Mouse (Mus musculus) CD8-positive naive resting alpha-beta T cell, adult 2 months (primary cell): Measurements from ENCODE around the gene Krtap9-3.
A peak's percentile ranks its signal among the peaks of the same experiment; 100 is the strongest.
"Not testable (repeated sequence)": the region's sequence is repeated elsewhere in the genome, so short reads cannot be mapped to it uniquely, and the experiment has no call there.

Experiments used
- DNase-seq, 2 experiments: peaks; one replicate each; pipeline ENCODE4 v3.0.0; 2022; ENCODE audit warnings: low read depth in 2 of 2, low spot score in 2 of 2

Gene Krtap9-3

DNA sequence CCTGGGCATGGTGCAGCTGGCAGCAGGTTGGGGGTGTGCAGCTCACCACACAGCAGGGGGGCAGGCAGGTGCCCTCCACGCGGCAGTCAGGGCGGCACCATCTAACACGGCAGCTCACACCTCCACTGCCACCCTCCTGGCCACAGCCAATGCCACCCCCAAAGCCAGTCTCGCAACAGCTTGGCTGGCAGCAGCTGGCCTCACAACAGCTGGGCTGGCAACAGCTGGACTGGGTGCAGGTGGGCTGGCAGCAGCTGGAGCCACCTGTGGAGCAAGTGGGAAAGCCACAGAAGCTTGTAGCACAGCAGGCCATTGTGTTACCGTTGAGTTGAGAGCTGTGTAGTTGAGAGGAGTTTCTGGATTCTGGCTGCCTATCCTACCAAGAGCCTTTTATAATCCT is at the start of gene Krtap9-3:
TSS of gene Krtap9-3 (minus strand) at position 364 of the 400 bp plus-strand sequence.
- not testable (repeated sequence) for DNase-seq

- no peak for DNase-seq
Measured at GRCm38 (mm10) chr11:99646444-99646843, 48.5 kb upstream of the Krtap9-3 start.

GRCm38 (mm10) chr11:99644351-99644750 is 46.4 kb upstream of the Krtap9-3 start:
- no peak for DNase-seq

DNA sequence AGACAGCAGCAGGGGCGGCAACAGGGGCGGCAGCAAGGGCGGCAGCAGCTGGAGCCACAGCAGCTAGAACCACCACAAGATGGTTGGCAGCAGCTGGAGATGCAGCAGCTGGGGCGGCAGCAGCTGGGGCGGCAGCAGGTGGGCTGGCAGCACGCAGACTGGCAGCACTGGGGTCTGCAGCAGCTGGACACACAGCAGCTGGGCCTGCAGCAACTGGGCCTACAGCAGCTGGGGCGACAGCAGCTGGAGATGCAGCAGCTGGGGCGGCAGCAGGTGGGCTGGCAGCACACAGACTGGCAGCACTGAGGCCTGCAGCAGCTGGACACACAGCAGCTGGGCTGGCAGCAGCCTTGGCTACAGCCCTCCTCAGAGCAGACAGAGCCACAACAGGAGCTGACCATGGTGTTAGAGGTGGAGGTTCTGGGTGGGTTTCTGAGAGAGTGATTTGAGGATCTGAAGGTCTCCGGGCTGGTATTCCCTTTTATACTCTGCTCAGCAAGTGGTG is 45.8 kb upstream of the Krtap9-3 start, which contains the start of gene Krtap4-7:
TSS of gene Krtap4-7 (minus strand) at position 455 of the 505 bp plus-strand sequence.
- DNase-seq = not testable (repeated sequence)

GRCm38 (mm10) chr11:99640926-99641325 is 43.0 kb upstream of the Krtap9-3 start:
- no peak for DNase-seq

DNA sequence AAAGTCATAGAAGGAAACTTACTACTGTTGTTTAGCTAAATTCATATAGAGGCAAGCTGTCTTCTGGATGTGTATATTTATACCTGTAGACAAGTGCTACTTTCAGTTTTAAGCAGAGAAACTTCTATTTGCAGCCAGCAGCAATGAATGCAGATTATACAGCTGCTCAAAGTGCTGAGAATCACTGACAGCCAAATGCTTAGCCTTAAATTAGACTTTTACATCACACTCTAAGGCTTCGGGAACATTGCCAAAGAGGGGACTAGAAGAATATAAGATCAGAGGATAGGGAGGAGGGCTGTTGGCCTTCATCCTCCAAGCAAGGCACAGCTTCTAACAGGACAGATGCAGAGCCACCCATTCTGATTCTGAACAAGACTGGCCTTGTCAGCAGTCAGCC is 39.2 kb upstream of the Krtap9-3 start:
- DNase-seq = no peak

- DNase-seq = no peak
Measured at GRCm38 (mm10) chr11:99634653-99635134, 36.8 kb upstream of the Krtap9-3 start, which contains the start of gene Krtap4-2. Gene Krtap4-2, minus strand, starts transcription at chr11:99635084.

DNA sequence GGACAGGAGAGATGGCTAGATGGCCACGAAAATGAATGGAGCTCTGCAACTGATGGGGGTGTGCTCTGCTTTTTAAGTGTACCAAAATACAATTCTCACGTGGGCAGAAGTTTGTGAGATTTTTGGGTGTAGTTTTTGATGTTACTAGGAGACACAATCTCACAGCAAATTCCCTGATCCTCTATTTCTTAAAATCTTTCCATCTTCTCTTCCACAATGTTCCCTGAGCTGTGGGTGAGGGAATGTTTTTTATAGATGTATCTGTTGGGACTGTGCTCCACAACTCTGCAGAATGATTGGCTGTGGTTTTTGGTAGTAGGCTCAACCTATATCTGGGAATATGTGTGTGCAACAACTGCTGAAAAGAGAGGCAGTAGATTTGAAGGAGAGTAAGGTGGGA is 35.4 kb upstream of the Krtap9-3 start:
- DNase-seq = no peak

DNA sequence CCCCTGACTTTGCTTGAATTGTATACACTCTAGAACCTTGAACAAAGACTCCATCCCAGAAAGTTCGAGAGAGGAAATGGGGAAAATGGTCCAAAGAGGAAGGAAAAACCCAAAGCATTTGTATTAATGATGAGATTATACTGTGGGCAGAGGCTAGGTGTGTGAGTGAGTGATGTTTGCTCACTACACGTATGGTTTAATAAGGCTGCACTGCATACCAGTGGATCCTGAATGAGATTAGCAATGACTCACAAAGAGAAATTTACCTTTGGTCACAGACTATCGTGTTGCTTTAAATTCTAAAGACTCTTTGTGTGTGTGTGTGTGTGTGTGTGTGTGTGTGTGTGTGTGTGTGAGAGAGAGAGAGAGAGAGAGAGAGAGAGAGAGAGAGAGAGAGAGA is 33.0 kb upstream of the Krtap9-3 start:
- no peak for DNase-seq

DNA sequence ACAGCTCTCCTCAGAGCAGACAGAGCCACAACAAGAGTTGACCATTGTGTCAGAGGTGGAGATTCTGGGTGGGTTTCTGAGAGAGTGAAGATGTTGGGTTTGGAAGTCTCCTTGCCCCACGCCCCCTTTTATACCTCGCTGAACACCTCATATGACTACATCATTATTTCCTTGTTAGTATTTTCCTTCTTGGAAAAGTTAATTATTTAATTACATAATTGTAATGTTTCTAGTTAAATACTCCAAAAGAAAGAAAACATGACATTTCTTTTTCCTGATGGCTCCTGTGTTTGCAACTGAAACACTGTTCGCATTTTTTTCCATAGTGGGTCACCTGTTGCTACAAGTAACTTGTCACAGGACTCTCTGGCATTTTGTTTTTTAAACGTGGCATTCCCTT is 30.2 kb upstream of the Krtap9-3 start, which contains the start of gene Krtap4-1:
TSS of gene Krtap4-1 (minus strand) at position 101 of the 400 bp plus-strand sequence.
- no peak for DNase-seq

DNA sequence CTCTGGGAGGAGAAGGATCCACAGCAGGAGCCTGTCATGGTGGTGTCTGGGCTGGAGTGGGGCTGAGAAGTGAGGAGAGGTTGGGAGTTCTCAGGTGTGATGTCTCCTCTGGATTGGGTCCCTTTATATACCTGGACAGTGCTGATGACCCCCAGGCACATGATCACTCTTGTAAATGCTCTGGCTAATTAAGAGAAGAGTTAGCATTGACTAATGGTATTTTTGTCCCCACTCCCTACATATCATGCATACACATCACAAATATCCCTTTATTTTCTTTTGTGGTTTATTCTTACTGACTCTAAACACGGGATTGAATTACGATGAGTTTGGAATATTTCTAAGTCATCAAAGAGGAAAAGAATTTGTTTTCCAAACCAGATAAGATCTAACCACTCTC is 22.4 kb upstream of the Krtap9-3 start, which contains the start of gene Gm11562:
TSS of gene Gm11562 (minus strand) at position 101 of the 400 bp plus-strand sequence.
- no peak for DNase-seq

GRCm38 (mm10) chr11:99614796-99615363 is 17.0 kb upstream of the Krtap9-3 start, which contains the start of gene Krtap2-4:
Gene Krtap2-4, minus strand, starts transcription at chr11:99614846.
- no peak for DNase-seq

GRCm38 (mm10) chr11:99610089-99610488 is 12.2 kb upstream of the Krtap9-3 start, which contains the start of gene Gm11937:
Gene Gm11937, minus strand, starts transcription at chr11:99610189.
- DNase-seq = not testable (repeated sequence)

DNA sequence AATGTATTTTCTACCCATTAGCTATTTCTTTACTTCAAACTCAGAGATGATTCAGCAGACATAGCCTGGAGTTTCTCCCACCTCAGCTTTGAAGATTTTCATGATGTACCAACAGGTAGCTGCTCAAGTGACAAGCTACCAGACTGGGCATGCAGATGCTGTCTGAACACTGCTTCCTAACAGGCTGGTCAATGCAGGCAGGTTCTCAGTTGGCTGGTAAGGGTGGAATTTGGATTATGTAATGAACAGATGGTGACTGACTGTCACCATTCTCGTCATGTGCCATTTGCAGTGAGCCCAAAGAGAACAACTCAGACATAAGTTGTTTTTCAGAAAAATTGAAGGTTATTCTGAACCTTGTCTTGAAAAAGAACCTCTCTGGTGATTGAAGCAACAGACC is 11.2 kb upstream of the Krtap9-3 start:
- no peak for DNase-seq

DNA sequence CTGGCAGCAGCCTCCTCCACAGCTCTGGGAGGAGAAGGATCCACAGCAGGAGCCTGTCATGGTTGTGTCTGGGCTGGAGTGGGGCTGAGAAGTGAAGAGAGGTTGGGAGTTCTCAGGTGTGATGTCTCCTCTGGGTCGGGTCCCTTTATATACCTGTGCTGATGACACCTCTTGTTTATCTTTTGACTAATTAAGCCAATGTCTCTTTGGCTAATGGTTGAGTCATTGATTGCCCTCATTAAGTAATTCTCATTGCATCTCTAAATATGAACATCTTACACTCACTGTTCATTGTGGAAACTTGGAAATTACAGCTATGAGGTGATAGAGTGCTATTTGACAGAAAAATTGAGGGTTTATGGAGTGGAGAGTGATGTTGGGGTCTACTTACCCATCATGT is 5.3 kb upstream of the Krtap9-3 start, which contains the start of gene Gm11938:
TSS of gene Gm11938 (minus strand) at position 101 of the 400 bp plus-strand sequence.
- DNase-seq = not testable (repeated sequence)

- no peak for DNase-seq
Measured at GRCm38 (mm10) chr11:99590981-99591380, 6.9 kb downstream of the Krtap9-3 start, which contains the start of gene Krtap1-3. Gene Krtap1-3, minus strand, starts transcription at chr11:99591339.

DNA sequence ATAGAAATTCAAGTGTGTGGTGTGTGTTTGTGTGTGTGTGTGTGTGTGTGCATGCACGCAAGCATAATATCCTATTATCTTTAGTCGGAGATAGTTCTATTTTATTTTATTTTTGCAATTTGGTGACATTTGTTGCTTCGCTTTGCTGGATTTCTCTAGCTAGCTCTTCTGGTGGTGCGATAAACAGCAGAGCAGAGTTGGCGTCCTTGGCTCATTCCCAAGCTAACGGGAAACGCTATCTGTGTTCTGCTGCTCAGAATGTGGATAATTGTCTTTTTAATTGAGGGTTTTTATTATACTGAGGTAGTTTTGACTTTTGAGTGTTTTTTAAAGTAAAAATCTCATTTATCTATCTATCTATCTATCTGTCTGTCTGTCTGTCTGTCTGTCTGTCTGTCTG is 12.8 kb downstream of the Krtap9-3 start:
- no peak for DNase-seq

DNA sequence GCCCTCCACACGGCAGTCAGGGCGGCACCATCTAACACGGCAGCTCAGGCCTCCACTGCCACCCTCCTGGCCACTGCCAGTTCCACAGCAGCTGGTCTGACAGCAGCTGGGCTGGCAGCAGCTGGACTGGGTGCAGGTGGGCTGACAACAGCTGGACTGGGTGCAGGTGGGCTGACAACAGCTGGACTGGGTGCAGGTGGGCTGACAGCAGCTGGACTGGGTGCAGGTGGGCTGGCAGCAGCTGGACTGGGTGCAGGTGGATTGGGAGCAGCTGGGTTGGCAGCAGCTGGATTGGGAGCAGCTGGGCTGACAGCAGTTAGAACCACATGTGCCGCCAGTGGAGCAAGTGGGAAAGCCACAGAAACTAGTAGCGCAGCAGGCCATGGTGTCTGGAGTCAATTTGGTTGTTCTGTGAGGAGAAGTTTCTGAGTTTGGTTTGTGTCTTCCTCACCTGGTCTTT is 14.6 kb downstream of the Krtap9-3 start, which contains the start of gene Krtap1-4:
TSS of gene Krtap1-4 (minus strand) at position 410 of the 460 bp plus-strand sequence.
- DNase-seq = no peak

GRCm38 (mm10) chr11:99581564-99581963 is 16.3 kb downstream of the Krtap9-3 start:
- DNase-seq = no peak

GRCm38 (mm10) chr11:99581051-99581450 is 16.9 kb downstream of the Krtap9-3 start:
- DNase-seq = no peak

GRCm38 (mm10) chr11:99580636-99581035 is 17.3 kb downstream of the Krtap9-3 start, which contains the start of gene Krtap1-5:
Gene Krtap1-5, minus strand, starts transcription at chr11:99581016.
- no peak for DNase-seq

- peak; percentile 11 to 34 for DNase-seq
Measured at GRCm38 (mm10) chr11:99574106-99574505, 23.8 kb downstream of the Krtap9-3 start.
